Mouse (Mus musculus) G1E (cell line): ENCODE results near the gene Arap2. TPM values are rescaled to one million over a fixed set of nuclear protein-coding genes. Genes with fewer than 3 reads are reported as not detected.

Experiments
- ATAC-seq: 2 replicates; pipeline ENCODE4 v1.8.0; 2016; ENCODE audit warnings: mild to moderate bottlenecking; ENCODE audit not compliant: insufficient number of reproducible peaks, poor library complexity, low FRiP score, severe bottlenecking; ENCODE audit errors: extremely low read depth
- DNase-seq: peaks from one replicate; pipeline ENCODE4 v3.0.0; 2012; ENCODE audit warnings: low spot score
- H3K27me3 ChIP-seq: 2 replicates; pipeline ENCODE4 v1.6.1; 2012; ENCODE audit warnings: mild to moderate bottlenecking, low read length, inconsistent platforms; ENCODE audit not compliant: insufficient read depth
- H3K36me3 ChIP-seq: replicated peaks from 2 replicates; pipeline ENCODE3; 2012; ENCODE audit warnings: mild to moderate bottlenecking, inconsistent platforms
- H3K4me1 ChIP-seq: 2 replicates; pipeline ENCODE4 v1.6.1; 2012; ENCODE audit warnings: low read depth, low read length, inconsistent platforms, mixed read lengths; ENCODE audit not compliant: insufficient read depth
- H3K4me3 ChIP-seq: 2 replicates; pipeline ENCODE4 v1.5.1; 2012; ENCODE audit warnings: low read depth, mild to moderate bottlenecking, inconsistent platforms, low read length, moderate library complexity, mixed read lengths
- H3K9me3 ChIP-seq: replicated peaks from 2 replicates; pipeline ENCODE4 v1.6.1; 2012; ENCODE audit warnings: inconsistent platforms
- CTCF ChIP-seq: IDR thresholded peaks from 2 replicates; pipeline ENCODE4 v1.5.1; 2012; ENCODE audit warnings: low read depth, low read length, inconsistent platforms, mixed read lengths
- GATA1 ChIP-seq: IDR thresholded peaks from 2 replicates; pipeline ENCODE4 v1.6.1; 2012; ENCODE audit warnings: borderline replicate concordance, low read length, inconsistent platforms, mixed read lengths
- GATA2 ChIP-seq: IDR thresholded peaks from 2 replicates; pipeline ENCODE4 v1.6.1; 2012; ENCODE audit warnings: low read depth, low read length, inconsistent platforms, borderline replicate concordance
- POLR2AphosphoS5 ChIP-seq: IDR thresholded peaks from 2 replicates; pipeline ENCODE4 v1.6.1; 2012; ENCODE audit warnings: low read depth, low read length, inconsistent platforms; ENCODE audit not compliant: insufficient replicate concordance
- TAL1 ChIP-seq: conservative IDR thresholded peaks from 2 replicates; pipeline ENCODE4 v1.6.1; 2012; ENCODE audit warnings: low read depth, low read length, inconsistent platforms, mixed read lengths
- polyA plus RNA-seq: library from polyadenylated mRNA; stranded (reverse); fragments of >175 nt; gene quantifications from 2 replicates; pipeline ENCODE4 v1.2.3, GENCODE M21; 2012
- total RNA-seq, 2 experiments: library from RNA; stranded (forward) in 1 of 2; stranded (reverse) in 1 of 2; fragments of 200-1000 nt in 1 of 2; fragments of >200 nt in 1 of 2; fragmentation: Nextera tagmentation in 1 of 2; gene quantifications; 2 replicates each; pipeline ENCODE4 v1.2.3; 2014 to 2017

Arap2 gene
- total and polyA plus RNA-seq, 3 experiments, result 1.0 TPM; not detected in 2

DNA sequence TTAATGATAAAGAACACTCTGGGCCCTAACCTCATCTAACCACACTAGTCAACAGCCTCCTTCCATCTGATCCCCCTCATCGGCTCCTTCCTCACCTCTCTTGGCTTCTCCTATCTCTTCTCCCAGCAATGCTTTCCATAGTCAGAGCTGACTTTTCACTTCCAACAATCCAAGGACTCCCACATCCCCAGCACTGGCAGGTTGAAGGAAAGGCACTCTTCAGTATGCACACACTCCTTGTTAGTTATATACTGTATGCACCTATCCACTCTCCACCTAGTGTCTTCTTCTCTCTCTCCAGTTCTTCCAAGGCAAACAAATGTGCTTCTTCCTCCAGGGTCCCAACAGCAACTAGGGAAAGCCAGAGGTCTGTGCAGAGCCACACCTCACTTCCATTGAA is 50.0 kb downstream of the Arap2 start:
- Histone ChIP-seq H3K9me3 (peaks cover 4% of the 10 kb centered on the region; the same call in 1 of the 2 replicates), H3K4me3 (no peak overlapping the region), H3K36me3 (no peaks in the 10 kb centered on the region), H3K4me1 (no peaks in the 10 kb centered on the region), H3K27me3 (no peaks in the 10 kb centered on the region)
- no peak for ATAC-seq
- TF ChIP-seq GATA2, result no peak
- TF ChIP-seq GATA1, result no peak
- TF ChIP-seq CTCF, result no peak
- TF ChIP-seq TAL1, result no peak
- no peak for TF ChIP-seq POLR2AphosphoS5
- no peak for DNase-seq

DNA sequence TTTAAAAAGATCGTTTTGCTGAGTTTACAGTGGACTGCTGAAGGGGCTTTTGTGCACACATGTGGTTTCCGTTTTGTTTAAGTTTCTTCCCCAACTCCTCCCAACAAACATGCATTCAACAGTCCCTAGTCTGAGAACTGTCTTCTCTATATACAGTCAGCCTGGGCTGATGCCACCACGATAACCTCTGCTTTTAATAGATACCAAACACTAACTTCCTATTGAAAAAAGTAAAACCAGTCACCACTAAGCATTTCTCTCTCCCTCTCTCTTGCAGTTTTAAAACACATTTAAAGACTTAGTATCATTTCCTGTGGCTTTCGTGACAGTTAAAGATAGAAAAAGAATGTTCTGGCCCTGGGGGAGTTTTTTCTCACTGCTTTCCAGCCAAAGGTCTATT is 50.5 kb downstream of the Arap2 start:
- H3K4me1 ChIP-seq, result no peaks in the 10 kb centered on the region
- no peak overlapping the region for H3K4me3 ChIP-seq
- ATAC-seq, result no peak
- H3K36me3 ChIP-seq, result no peaks in the 10 kb centered on the region
- no peak for DNase-seq
- H3K9me3 ChIP-seq, result peaks cover 4% of the 10 kb centered on the region; the same call in 1 of the 2 replicates
- H3K27me3 ChIP-seq, result no peaks in the 10 kb centered on the region
- no peak for TF ChIP-seq GATA2
- TF ChIP-seq POLR2AphosphoS5, result no peak
- no peak for TF ChIP-seq GATA1
- no peak for TF ChIP-seq CTCF
- TF ChIP-seq TAL1, result no peak

DNA sequence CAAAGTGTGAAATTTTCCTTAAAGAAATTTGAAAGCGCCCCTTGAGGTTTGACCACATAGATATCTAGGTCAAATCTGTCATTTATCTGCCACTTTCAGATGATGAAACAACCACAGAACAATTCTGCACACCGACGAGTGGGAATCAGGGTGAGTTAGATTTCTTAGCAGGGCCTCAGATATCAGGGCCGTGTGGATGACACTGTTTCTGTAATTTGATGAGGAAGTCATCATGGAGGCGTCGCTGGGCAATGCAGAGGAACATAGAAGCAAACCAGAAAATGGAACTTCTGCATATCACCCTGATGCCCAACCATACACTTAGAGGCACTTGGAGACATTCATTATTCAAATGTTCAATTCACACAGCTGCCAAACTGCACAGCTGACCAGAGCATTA is 55.0 kb downstream of the Arap2 start:
- no peak for DNase-seq
- no peak for ATAC-seq
- no peaks in the 10 kb centered on the region for H3K4me1 ChIP-seq

DNA sequence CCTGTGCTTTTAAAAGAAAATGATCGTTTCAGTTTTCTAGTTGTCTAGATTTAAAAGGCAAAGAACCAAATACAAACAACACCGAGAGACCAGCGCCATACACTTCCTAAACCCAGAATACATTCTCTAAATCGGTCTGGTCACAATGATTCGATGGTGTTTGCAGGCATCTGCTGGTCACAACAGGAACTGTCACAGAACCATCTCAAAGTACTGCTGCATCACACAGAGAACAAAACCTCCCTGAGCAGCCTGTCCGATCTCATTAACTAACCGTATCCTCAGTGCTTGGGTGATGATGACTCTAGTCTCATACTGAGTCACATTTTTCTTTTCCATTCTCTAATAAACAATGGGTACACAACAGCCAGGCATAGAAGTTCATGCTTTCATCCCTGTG is 59.1 kb downstream of the Arap2 start:
- Histone ChIP-seq H3K4me1 (no peaks in the 10 kb centered on the region), H3K36me3 (no peaks in the 10 kb centered on the region), H3K9me3 (peaks cover 5% of the 10 kb centered on the region; the same call in 1 of the 2 replicates), H3K27me3 (no peaks in the 10 kb centered on the region), H3K4me3 (no peak overlapping the region)
- TF ChIP-seq CTCF (no peak), POLR2AphosphoS5 (no peak), GATA1 (no peak), GATA2 (no peak), TAL1 (no peak)
- DNase-seq, result no peak
- no peak for ATAC-seq

More for the DNA sequence above, 55.0 kb downstream of the Arap2 start:
- Histone ChIP-seq H3K4me3 (no peak overlapping the region), H3K36me3 (no peaks in the 10 kb centered on the region), H3K27me3 (no peaks in the 10 kb centered on the region), H3K9me3 (peaks cover 2% of the 10 kb centered on the region; the same call in 1 of the 2 replicates)
- TF ChIP-seq POLR2AphosphoS5 (no peak), CTCF (no peak), TAL1 (no peak), GATA2 (no peak), GATA1 (no peak)

DNA sequence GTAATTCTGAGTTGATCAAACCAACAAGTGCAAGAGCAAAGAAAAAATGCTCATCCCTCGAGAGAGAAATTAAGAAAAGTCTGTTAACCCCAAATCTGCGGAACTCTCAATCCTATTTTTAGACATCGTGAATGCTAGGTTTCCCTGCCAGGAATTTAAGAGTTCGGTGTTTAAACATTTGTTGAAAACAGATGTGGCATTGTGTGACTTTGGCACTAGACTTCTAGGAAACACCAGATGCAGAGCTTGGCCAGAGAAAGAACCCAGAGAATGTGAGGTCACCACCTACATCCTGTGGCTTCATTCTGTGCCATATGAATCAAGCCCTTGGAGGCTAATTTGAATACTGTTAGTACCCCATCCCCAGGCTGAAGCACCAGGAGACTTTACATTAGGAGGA is 76.0 kb downstream of the Arap2 start:
- Histone ChIP-seq H3K36me3 (no peaks in the 10 kb centered on the region), H3K27me3 (no peaks in the 10 kb centered on the region), H3K4me3 (no peak overlapping the region), H3K9me3 (peaks cover 6% of the 10 kb centered on the region; the same call in 1 of the 2 replicates), H3K4me1 (no peaks in the 10 kb centered on the region)
- no peak for TF ChIP-seq GATA1
- ATAC-seq (no peak), DNase-seq (no peak)

DNA sequence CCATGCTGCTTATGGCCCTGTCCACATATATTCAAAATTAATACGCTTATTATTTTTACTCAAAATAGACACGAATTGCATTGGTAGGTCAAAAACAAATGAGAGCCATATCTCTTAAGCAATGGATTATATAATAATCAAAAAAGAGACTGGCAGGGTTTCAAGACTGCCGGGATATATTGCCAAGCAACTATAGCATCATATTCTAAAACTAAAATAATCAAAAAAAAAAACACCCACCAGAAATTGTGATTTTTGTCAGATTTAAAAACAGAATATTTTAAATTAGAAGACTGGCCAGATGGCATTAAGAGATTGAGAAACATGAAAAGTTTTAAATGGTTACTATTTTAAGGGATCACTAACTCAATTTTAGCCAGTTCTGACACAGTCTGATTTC is 82.2 kb downstream of the Arap2 start:
- Histone ChIP-seq H3K27me3 (no peaks in the 10 kb centered on the region), H3K36me3 (no peaks in the 10 kb centered on the region), H3K4me3 (no peak overlapping the region), H3K4me1 (no peaks in the 10 kb centered on the region), H3K9me3 (0 out of 2 replicates have a peak, but pooled peaks cover under 1% of the 10 kb centered on the region)
- ATAC-seq (no peak), DNase-seq (no peak)
- TF ChIP-seq GATA2, result no peak
- TF ChIP-seq TAL1, result no peak
- TF ChIP-seq CTCF, result no peak

DNA sequence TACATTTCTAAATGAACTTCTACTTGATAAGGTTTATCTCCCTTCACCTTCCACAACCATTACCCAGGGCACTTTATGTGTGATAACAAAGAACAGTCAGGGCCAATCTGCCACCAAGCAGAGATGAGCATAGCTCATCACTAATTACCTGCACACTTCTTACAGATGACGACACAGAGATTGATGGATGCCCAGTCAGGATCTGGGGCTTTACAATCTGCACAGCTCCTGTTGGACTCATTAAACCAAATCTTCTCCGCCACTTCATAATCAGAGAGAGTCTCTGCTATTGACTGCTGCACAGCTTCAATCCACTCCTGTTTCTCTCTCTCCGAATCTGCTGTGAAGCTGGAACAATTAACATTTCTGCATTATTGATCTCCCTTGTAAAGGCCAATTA is 82.8 kb downstream of the Arap2 start:
- Histone ChIP-seq H3K9me3 (no peaks in the 10 kb centered on the region), H3K4me3 (no peak overlapping the region), H3K27me3 (no peaks in the 10 kb centered on the region), H3K36me3 (no peaks in the 10 kb centered on the region), H3K4me1 (no peaks in the 10 kb centered on the region)
- ATAC-seq (no peak), DNase-seq (no peak)
- TF ChIP-seq TAL1 (no peak), GATA2 (no peak), GATA1 (no peak), POLR2AphosphoS5 (no peak), CTCF (no peak)
